Mouse (Mus musculus) liver, postnatal 0 days (tissue): ENCODE results near the gene Cops7b.

ENCODE experiments used
- CTCF ChIP-seq: sonication (generic); IDR thresholded peaks from 2 replicates; pipeline ENCODE4 v1.5.1; 2016; ENCODE audit warnings: antibody characterized with exemption, low read depth
- EP300 ChIP-seq: IDR thresholded peaks from 2 replicates; pipeline ENCODE4 v1.6.1; 2016; ENCODE audit warnings: antibody characterized with exemption, low read depth, mild to moderate bottlenecking

DNA sequence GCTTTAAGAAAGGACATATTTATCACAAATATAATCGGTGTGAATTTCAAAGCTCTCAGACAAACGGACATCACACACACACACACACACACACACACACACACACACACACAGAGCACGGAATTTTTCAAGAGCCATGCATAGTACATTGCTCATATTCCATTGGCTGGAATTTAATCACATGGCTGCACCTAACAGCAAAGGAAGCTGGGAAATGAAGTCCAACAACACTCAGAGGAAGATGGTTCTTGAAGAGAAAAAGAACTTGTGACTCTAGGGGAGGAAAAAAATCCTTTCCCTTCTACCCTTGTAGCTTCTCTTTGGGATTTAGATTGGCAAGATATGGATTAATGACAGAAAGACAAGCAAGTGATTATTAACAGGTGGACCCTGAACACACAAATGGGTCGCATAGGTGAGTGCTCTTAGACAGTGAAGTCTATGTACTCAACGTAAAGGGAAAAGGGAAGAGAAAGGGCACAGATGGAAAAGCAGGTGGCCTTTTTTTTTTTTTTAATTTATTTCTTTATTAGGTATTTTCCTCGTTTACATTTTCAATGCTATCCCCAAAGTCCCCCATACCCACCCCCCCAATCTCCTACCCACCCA lies 52.2 kb downstream of the Cops7b start:
- TF ChIP-seq CTCF (no peak), EP300 (no peak)
